Mouse (Mus musculus) erythroblast, embryonic 14.5 days (primary cell): ENCODE results near the gene Mfsd11.

Experiments
- GATA1 ChIP-seq: IDR thresholded peaks from 2 replicates; pipeline ENCODE4 v1.6.1; 2012; ENCODE audit warnings: low read length, inconsistent platforms, mixed read lengths
- TAL1 ChIP-seq: IDR thresholded peaks from 3 replicates; pipeline ENCODE4 v1.6.1; 2012; ENCODE audit warnings: low read length, inconsistent platforms, mixed read lengths

GRCm38 (mm10) chr11:116823255-116823654 is 29.0 kb upstream of the Mfsd11 start:
- TF ChIP-seq GATA1 = no peak
- TF ChIP-seq TAL1 = no peak
